Mouse (Mus musculus) forebrain, embryonic 16.5 days (tissue): Measurements from ENCODE around the gene Igfbp7. TPM values are rescaled to one million over a fixed set of nuclear protein-coding genes. Genes with fewer than 3 reads are reported as not detected.

Source experiments
- ATAC-seq: fragments of 200-750 bp; cut with Nextera tagmentation; 2 replicates; pipeline ENCODE4 v1.8.0; 2017; ENCODE audit warnings: mild to moderate bottlenecking, moderate library complexity
- H3K27ac ChIP-seq: fragments of 300-500 bp; sonication (generic); 2 replicates; pipeline ENCODE4 v1.5.1; 2014; ENCODE audit warnings: low read length, control low read depth
- H3K27me3 ChIP-seq: fragments of 300-500 bp; sonication (generic); replicated peaks from 2 replicates; pipeline ENCODE4 v1.6.1; 2014; ENCODE audit warnings: low read length; ENCODE audit not compliant: control insufficient read depth, insufficient read depth
- H3K36me3 ChIP-seq: fragments of 300-500 bp; sonication (generic); 2 replicates; pipeline ENCODE4 v1.6.1; 2014; ENCODE audit not compliant: control insufficient read depth, insufficient read depth
- H3K4me1 ChIP-seq: fragments of 300-500 bp; sonication (generic); replicated peaks from 2 replicates; pipeline ENCODE4 v1.6.1; 2014; ENCODE audit warnings: low read length; ENCODE audit not compliant: control insufficient read depth, insufficient read depth
- H3K4me2 ChIP-seq: fragments of 300-500 bp; sonication (generic); 2 replicates; pipeline ENCODE4 v1.6.1; 2014; ENCODE audit warnings: mild to moderate bottlenecking, low read length, control low read depth
- H3K4me3 ChIP-seq: fragments of 300-500 bp; sonication (generic); replicated peaks from 2 replicates; pipeline ENCODE4 v1.5.1; 2014; ENCODE audit warnings: mild to moderate bottlenecking, low read length, control low read depth
- H3K9ac ChIP-seq: fragments of 300-500 bp; sonication (generic); replicated peaks from 2 replicates; pipeline ENCODE4 v1.6.1; 2014; ENCODE audit warnings: low read depth, low read length, control low read depth
- H3K9me3 ChIP-seq: fragments of 300-500 bp; sonication (generic); 2 replicates; pipeline ENCODE4 v1.6.1; 2016; ENCODE audit warnings: low read length; ENCODE audit not compliant: control insufficient read depth
- WGBS: fragments of 180-500 bp; shearing (Covaris S2); extraction: QIAGEN DNeasy Blood & Tissue Kit; methylation state at CpG from one replicate; pipeline ENCODE4 v1.1.7; 2014; 5-methylcytosine and 5-hydroxymethylcytosine counted together
- polyA plus RNA-seq: library from polyadenylated mRNA; unstranded; fragments of >200 nt; fragmentation: Nextera tagmentation; extraction: Ambion mirVana; gene quantifications from 2 replicates; pipeline ENCODE4 v1.2.1, GENCODE M21; 2015

Igfbp7 gene
- polyA plus RNA-seq, 1 experiment from 2014 or later = 55.8 TPM

- H3K4me2 ChIP-seq = no peak overlapping the region
- ATAC-seq = no peak
- no peaks in the 10 kb centered on the region for H3K4me1 ChIP-seq
- no peak overlapping the region for H3K27ac ChIP-seq
- no peaks in the 10 kb centered on the region for H3K36me3 ChIP-seq
- H3K9me3 ChIP-seq = no peaks in the 10 kb centered on the region
- no peak overlapping the region for H3K4me3 ChIP-seq
- WGBS = 89% methylated on average over 3 of the region's 3 CpGs
- no peaks in the 10 kb centered on the region for H3K27me3 ChIP-seq
- H3K9ac ChIP-seq = no peak overlapping the region
These were observed 32.9 kb downstream of the Igfbp7 start for GRCm38 (mm10) chr5:77374945-77375344.

GRCm38 (mm10) chr5:77372778-77373177, 35.1 kb downstream of the Igfbp7 start:
- no peak for ATAC-seq
- no peaks in the 10 kb centered on the region for H3K4me1 ChIP-seq
- H3K9me3 ChIP-seq = no peaks in the 10 kb centered on the region
- H3K27ac ChIP-seq = no peak overlapping the region
- H3K36me3 ChIP-seq = no peaks in the 10 kb centered on the region
- WGBS = 70% methylated on average over 6 of the region's 6 CpGs
- no peaks in the 10 kb centered on the region for H3K27me3 ChIP-seq
- H3K9ac ChIP-seq = no peak overlapping the region
- no peak overlapping the region for H3K4me2 ChIP-seq
- no peak overlapping the region for H3K4me3 ChIP-seq

- Histone ChIP-seq H3K27ac (no peak overlapping the region), H3K9me3 (no peaks in the 10 kb centered on the region), H3K9ac (no peak overlapping the region), H3K36me3 (no peaks in the 10 kb centered on the region), H3K4me2 (no peak overlapping the region), H3K27me3 (no peaks in the 10 kb centered on the region), H3K4me1 (no peaks in the 10 kb centered on the region), H3K4me3 (no peak overlapping the region)
- WGBS = 87% methylated on average over 7 of the region's 7 CpGs
- no peak for ATAC-seq
These were observed 35.6 kb downstream of the Igfbp7 start for GRCm38 (mm10) chr5:77372242-77372641.

GRCm38 (mm10) chr5:77370378-77370892, 37.4 kb downstream of the Igfbp7 start:
- no peaks in the 10 kb centered on the region for H3K36me3 ChIP-seq
- no peak for ATAC-seq
- no peaks in the 10 kb centered on the region for H3K9me3 ChIP-seq
- H3K4me3 ChIP-seq = no peak overlapping the region
- no peak overlapping the region for H3K27ac ChIP-seq
- H3K9ac ChIP-seq = no peak overlapping the region
- no peaks in the 10 kb centered on the region for H3K4me1 ChIP-seq
- 88% methylated on average over 5 of the region's 5 CpGs for WGBS
- no peaks in the 10 kb centered on the region for H3K27me3 ChIP-seq
- H3K4me2 ChIP-seq = no peak overlapping the region

- Histone ChIP-seq H3K9ac (no peak overlapping the region), H3K4me3 (no peak overlapping the region), H3K27me3 (no peaks in the 10 kb centered on the region), H3K4me1 (no peaks in the 10 kb centered on the region), H3K4me2 (no peak overlapping the region), H3K36me3 (no peaks in the 10 kb centered on the region), H3K27ac (no peak overlapping the region), H3K9me3 (no peaks in the 10 kb centered on the region)
- 89% methylated on average over 5 of the region's 5 CpGs for WGBS
- no peak for ATAC-seq
These were observed 38.4 kb downstream of the Igfbp7 start for GRCm38 (mm10) chr5:77369394-77369793.

- Histone ChIP-seq H3K9ac (no peak overlapping the region), H3K9me3 (no peaks in the 10 kb centered on the region)
- 30% methylated on average over 7 of the region's 7 CpGs for WGBS
These were observed 39.6 kb downstream of the Igfbp7 start for GRCm38 (mm10) chr5:77368194-77368593.

GRCm38 (mm10) chr5:77367682-77368081, 40.2 kb downstream of the Igfbp7 start:
- ATAC-seq = no peak
- no peaks in the 10 kb centered on the region for H3K4me1 ChIP-seq
- no peak overlapping the region for H3K27ac ChIP-seq
- H3K4me3 ChIP-seq = no peak overlapping the region
- H3K27me3 ChIP-seq = no peaks in the 10 kb centered on the region
- H3K9ac ChIP-seq = no peak overlapping the region
- H3K9me3 ChIP-seq = no peaks in the 10 kb centered on the region
- WGBS = 53% methylated on average over 12 of the region's 12 CpGs
- H3K36me3 ChIP-seq = no peaks in the 10 kb centered on the region
- no peak overlapping the region for H3K4me2 ChIP-seq

More at GRCm38 (mm10) chr5:77368194-77368593, 39.6 kb downstream of the Igfbp7 start:
- Histone ChIP-seq H3K27ac (no peak overlapping the region), H3K4me2 (no peak overlapping the region), H3K36me3 (no peaks in the 10 kb centered on the region), H3K27me3 (no peaks in the 10 kb centered on the region), H3K4me3 (no peak overlapping the region), H3K4me1 (no peaks in the 10 kb centered on the region)
- no peak for ATAC-seq

- no peak overlapping the region for H3K9ac ChIP-seq
- H3K4me3 ChIP-seq = no peak overlapping the region
- 100% methylated on average over 1 of the region's 1 CpGs for WGBS
- H3K27ac ChIP-seq = no peak overlapping the region; the same call in 1 of the 2 replicates
- no peaks in the 10 kb centered on the region for H3K36me3 ChIP-seq
- H3K27me3 ChIP-seq = no peaks in the 10 kb centered on the region
- no peak overlapping the region for H3K4me2 ChIP-seq
- no peak for ATAC-seq
- no peaks in the 10 kb centered on the region for H3K9me3 ChIP-seq
- H3K4me1 ChIP-seq = no peaks in the 10 kb centered on the region
These were observed 40.7 kb downstream of the Igfbp7 start for GRCm38 (mm10) chr5:77367145-77367544.

GRCm38 (mm10) chr5:77366313-77366712, 41.5 kb downstream of the Igfbp7 start:
- WGBS = 75% methylated on average over 8 of the region's 8 CpGs
- no peaks in the 10 kb centered on the region for H3K36me3 ChIP-seq
- no peaks in the 10 kb centered on the region for H3K4me1 ChIP-seq
- no peak overlapping the region for H3K4me2 ChIP-seq
- no peak overlapping the region for H3K9ac ChIP-seq
- no peaks in the 10 kb centered on the region for H3K9me3 ChIP-seq
- no peak overlapping the region for H3K4me3 ChIP-seq
- no peak for ATAC-seq
- H3K27ac ChIP-seq = no peak overlapping the region
- no peaks in the 10 kb centered on the region for H3K27me3 ChIP-seq

- Histone ChIP-seq H3K4me1 (no peaks in the 10 kb centered on the region), H3K36me3 (no peaks in the 10 kb centered on the region), H3K4me3 (no peak overlapping the region), H3K4me2 (no peak overlapping the region), H3K9ac (no peak overlapping the region), H3K9me3 (no peaks in the 10 kb centered on the region), H3K27me3 (no peaks in the 10 kb centered on the region), H3K27ac (no peak overlapping the region)
- 96% methylated on average over 3 of the region's 3 CpGs for WGBS
- no peak for ATAC-seq
These were observed 43.3 kb downstream of the Igfbp7 start for GRCm38 (mm10) chr5:77364443-77365038.
